Mouse (Mus musculus): Measurements from ENCODE around the gene Stx6. TPM values are rescaled to one million over a fixed set of nuclear protein-coding genes. Genes with fewer than 3 reads are reported as not detected.

Stx6 gene
- polyA plus RNA-seq, 1 experiment: 32.4 TPM

DNA sequence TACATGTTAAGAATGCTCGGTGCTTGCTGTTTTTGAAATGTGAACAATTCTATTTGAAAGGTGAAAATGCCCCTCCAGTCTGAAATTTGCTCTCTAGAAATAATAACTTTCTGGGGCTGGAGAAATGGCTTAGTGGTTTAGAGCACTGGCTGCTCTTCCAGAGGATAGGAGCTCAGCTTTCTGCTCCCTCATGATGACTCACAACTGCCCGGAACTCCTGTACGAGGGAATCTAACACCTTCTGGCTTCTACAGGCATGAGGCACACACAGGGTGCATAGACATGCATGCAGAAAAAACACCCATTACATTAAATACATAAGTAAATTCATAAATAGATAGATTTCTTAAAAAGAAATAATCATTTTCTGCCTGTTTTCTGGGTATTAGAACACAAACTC, 25.7 kb downstream of the Stx6 start:
- TF ChIP-seq POLR2A (IDR thresholded peaks at IDR 0.05; ENCODE audit: low read depth, low read length) (no peak), CTCF (IDR thresholded peaks at IDR 0.05; ENCODE audit: extremely low read depth, insufficient read length, insufficient replicate concordance, low read depth, low read length) (no peak)
- Histone ChIP-seq H3K27ac (ENCODE audit: insufficient read depth, low read depth, low read length) (no peak overlapping the region), H3K36me3 (ENCODE audit: control insufficient read depth, insufficient read depth, low read length) (peaks cover 19% of the 10 kb centered on the region), H3K4me1 (ENCODE audit: control insufficient read depth, insufficient read depth, insufficient read length, low read length) (no peaks in the 10 kb centered on the region), H3K4me3 (ENCODE audit: low read depth, low read length) (no peak overlapping the region), H3K27me3 (ENCODE audit: control insufficient read depth, insufficient read depth, low read length) (no peaks in the 10 kb centered on the region)
- WGBS: 87% methylated on average over 3 of the region's 3 CpGs

DNA sequence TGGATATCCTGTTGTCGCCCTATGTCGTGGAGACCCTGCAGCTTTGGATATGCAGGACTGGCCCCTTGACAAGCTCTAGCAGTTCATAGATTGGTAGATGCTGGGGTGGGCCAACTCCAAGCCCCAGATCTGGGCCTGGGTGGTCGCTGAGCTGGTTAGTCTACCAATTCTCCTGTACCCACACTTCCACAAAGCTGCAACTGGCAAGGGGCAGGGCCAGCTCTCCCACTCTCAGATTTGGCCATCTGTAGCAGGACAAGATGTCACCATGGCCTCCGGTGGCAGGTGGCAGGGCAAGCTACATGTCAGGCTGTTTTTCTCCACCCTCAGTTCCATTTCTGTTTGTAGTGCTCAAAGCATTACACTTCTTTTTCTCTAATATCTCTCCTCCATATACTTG, 30.1 kb downstream of the Stx6 start:
- TF ChIP-seq CTCF (IDR thresholded peaks at IDR 0.05; ENCODE audit: extremely low read depth, insufficient read length, insufficient replicate concordance, low read depth, low read length) (no peak), POLR2A (IDR thresholded peaks at IDR 0.05; ENCODE audit: low read depth, low read length) (no peak)
- Histone ChIP-seq H3K36me3 (ENCODE audit: control insufficient read depth, insufficient read depth, low read length) (peaks cover 20% of the 10 kb centered on the region), H3K4me1 (ENCODE audit: control insufficient read depth, insufficient read depth, insufficient read length, low read length) (no peaks in the 10 kb centered on the region), H3K27ac (ENCODE audit: insufficient read depth, low read depth, low read length) (no peak overlapping the region), H3K27me3 (ENCODE audit: control insufficient read depth, insufficient read depth, low read length) (no peaks in the 10 kb centered on the region), H3K4me3 (ENCODE audit: low read depth, low read length) (no peak overlapping the region)
- 93% methylated on average over 4 of the region's 4 CpGs for WGBS

GRCm38 (mm10) chr1:155191219-155191618, 32.7 kb downstream of the Stx6 start:
- no peak overlapping the region for H3K27ac ChIP-seq (ENCODE audit: insufficient read depth, low read depth, low read length)

DNA sequence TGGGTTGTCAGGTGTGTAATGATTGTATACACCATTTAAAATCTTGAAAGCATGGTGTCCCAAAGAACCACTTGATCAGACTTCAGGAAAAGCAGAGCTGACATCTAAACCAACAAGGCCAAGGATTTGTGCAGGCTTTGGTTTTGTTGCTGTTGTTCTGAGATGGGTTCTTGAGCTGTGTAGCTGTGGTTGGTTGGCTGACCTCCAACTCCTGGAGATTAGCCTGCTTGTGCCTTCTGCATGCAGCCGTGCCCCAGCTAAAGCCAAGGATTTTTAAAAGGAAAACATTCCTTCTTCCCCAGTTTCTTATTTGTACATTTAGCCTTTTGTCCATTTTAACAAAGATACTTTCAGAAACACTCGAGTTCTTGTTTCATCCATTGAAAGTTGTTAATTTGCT, 33.2 kb downstream of the Stx6 start:
- TF ChIP-seq POLR2A (IDR thresholded peaks at IDR 0.05; ENCODE audit: low read depth, low read length): no peak
- no peak for TF ChIP-seq CTCF (IDR thresholded peaks at IDR 0.05; ENCODE audit: extremely low read depth, insufficient read length, insufficient replicate concordance, low read depth, low read length)
- Histone ChIP-seq H3K4me1 (ENCODE audit: control insufficient read depth, insufficient read depth, insufficient read length, low read length) (no peaks in the 10 kb centered on the region), H3K4me3 (ENCODE audit: low read depth, low read length) (no peak overlapping the region), H3K36me3 (ENCODE audit: control insufficient read depth, insufficient read depth, low read length) (peaks cover 23% of the 10 kb centered on the region), H3K27ac (ENCODE audit: insufficient read depth, low read depth, low read length) (no peak overlapping the region), H3K27me3 (ENCODE audit: control insufficient read depth, insufficient read depth, low read length) (no peaks in the 10 kb centered on the region)
- WGBS: 60% methylated on average over 2 of the region's 2 CpGs

More at GRCm38 (mm10) chr1:155191219-155191618, 32.7 kb downstream of the Stx6 start:
- Histone ChIP-seq H3K4me1 (ENCODE audit: control insufficient read depth, insufficient read depth, insufficient read length, low read length) (no peaks in the 10 kb centered on the region), H3K27me3 (ENCODE audit: control insufficient read depth, insufficient read depth, low read length) (no peaks in the 10 kb centered on the region), H3K4me3 (ENCODE audit: low read depth, low read length) (no peak overlapping the region), H3K36me3 (ENCODE audit: control insufficient read depth, insufficient read depth, low read length) (peaks cover 23% of the 10 kb centered on the region)
- TF ChIP-seq CTCF (IDR thresholded peaks at IDR 0.05; ENCODE audit: extremely low read depth, insufficient read length, insufficient replicate concordance, low read depth, low read length): no peak
- TF ChIP-seq POLR2A (IDR thresholded peaks at IDR 0.05; ENCODE audit: low read depth, low read length): no peak
- WGBS: 82% methylated on average over 8 of the region's 8 CpGs

DNA sequence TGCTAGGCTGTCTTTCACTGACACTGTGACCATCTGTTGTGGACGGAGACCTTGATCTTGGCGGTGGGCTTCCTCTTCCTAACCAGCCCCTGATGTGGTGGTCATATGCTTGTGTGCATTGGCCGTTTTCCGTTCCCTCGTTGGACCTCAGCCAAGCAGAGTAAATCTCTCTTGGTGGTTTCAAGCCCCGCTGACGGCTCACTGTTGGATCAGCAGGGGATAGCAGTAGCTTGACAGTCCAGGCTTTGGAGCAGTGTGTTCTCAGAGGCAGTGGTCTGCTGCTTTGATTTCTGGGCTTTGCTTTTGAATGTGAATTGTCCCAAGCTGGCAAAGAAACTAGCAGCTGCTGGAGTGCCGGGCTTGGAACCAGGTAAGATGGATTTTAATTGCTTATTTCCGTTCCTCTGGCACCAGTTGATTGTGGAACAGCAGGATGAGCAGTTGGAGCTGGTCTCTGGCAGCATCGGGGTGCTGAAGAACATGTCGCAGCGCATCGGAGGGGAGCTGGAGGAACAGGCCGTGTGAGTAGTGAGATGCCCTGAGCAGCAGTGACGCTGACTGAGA, 34.4 kb downstream of the Stx6 start:
- Histone ChIP-seq H3K27me3 (ENCODE audit: control insufficient read depth, insufficient read depth, low read length) (no peaks in the 10 kb centered on the region), H3K27ac (ENCODE audit: insufficient read depth, low read depth, low read length) (no peak overlapping the region), H3K4me1 (ENCODE audit: control insufficient read depth, insufficient read depth, insufficient read length, low read length) (no peaks in the 10 kb centered on the region), H3K4me3 (ENCODE audit: low read depth, low read length) (no peak overlapping the region), H3K36me3 (ENCODE audit: control insufficient read depth, insufficient read depth, low read length) (peaks cover 19% of the 10 kb centered on the region)
- TF ChIP-seq CTCF (IDR thresholded peaks at IDR 0.05; ENCODE audit: extremely low read depth, insufficient read length, insufficient replicate concordance, low read depth, low read length): no peak
- TF ChIP-seq POLR2A (IDR thresholded peaks at IDR 0.05; ENCODE audit: low read depth, low read length): no peak
- 79% methylated on average over 15 of the region's 15 CpGs for WGBS

GRCm38 (mm10) chr1:155196691-155197090, 38.2 kb downstream of the Stx6 start:
- Histone ChIP-seq H3K27ac (ENCODE audit: insufficient read depth, low read depth, low read length) (no peak overlapping the region), H3K4me3 (ENCODE audit: low read depth, low read length) (no peak overlapping the region), H3K27me3 (ENCODE audit: control insufficient read depth, insufficient read depth, low read length) (no peaks in the 10 kb centered on the region), H3K36me3 (ENCODE audit: control insufficient read depth, insufficient read depth, low read length) (peaks cover 5% of the 10 kb centered on the region; the same call in 1 of the 2 replicates), H3K4me1 (ENCODE audit: control insufficient read depth, insufficient read depth, insufficient read length, low read length) (peaks cover 12% of the 10 kb centered on the region)
- TF ChIP-seq CTCF (IDR thresholded peaks at IDR 0.05; ENCODE audit: extremely low read depth, insufficient read length, insufficient replicate concordance, low read depth, low read length) (no peak), POLR2A (IDR thresholded peaks at IDR 0.05; ENCODE audit: low read depth, low read length) (no peak)
- WGBS: 89% methylated on average over 4 of the region's 4 CpGs

- Histone ChIP-seq H3K36me3 (ENCODE audit: control insufficient read depth, insufficient read depth, low read length) (peaks cover 2% of the 10 kb centered on the region; the same call in 1 of the 2 replicates), H3K27ac (ENCODE audit: insufficient read depth, low read depth, low read length) (no peak overlapping the region), H3K4me1 (ENCODE audit: control insufficient read depth, insufficient read depth, insufficient read length, low read length) (peaks cover 25% of the 10 kb centered on the region), H3K4me3 (ENCODE audit: low read depth, low read length) (no peak overlapping the region), H3K27me3 (ENCODE audit: control insufficient read depth, insufficient read depth, low read length) (no peaks in the 10 kb centered on the region)
- 68% methylated on average over 6 of the region's 6 CpGs for WGBS
- TF ChIP-seq CTCF (IDR thresholded peaks at IDR 0.05; ENCODE audit: extremely low read depth, insufficient read length, insufficient replicate concordance, low read depth, low read length) (no peak), POLR2A (IDR thresholded peaks at IDR 0.05; ENCODE audit: low read depth, low read length) (no peak)
Observed at GRCm38 (mm10) chr1:155199522-155199921, 41.0 kb downstream of the Stx6 start.
